Mouse (Mus musculus): Measurements from ENCODE around the gene Atp6v0d1. TPM values are rescaled to one million over a fixed set of nuclear protein-coding genes. Genes with fewer than 3 reads are reported as not detected.
A peak's percentile ranks its signal among the peaks of the same experiment; 100 is the strongest.

Atp6v0d1 gene
- polyA plus RNA-seq, 1 experiment, result not detected

GRCm38 (mm10) chr8:105506977-105507376 is 58.9 kb downstream of the Atp6v0d1 start:
- WGBS, result 91% methylated on average over 6 of the region's 6 CpGs
- TF ChIP-seq CTCF (IDR thresholded peaks at IDR 0.05; ENCODE audit: insufficient read depth, low read depth, low read length), result no peak
- TF ChIP-seq POLR2A (IDR thresholded peaks at IDR 0.05; ENCODE audit: insufficient read depth, low read depth, low read length), result no peak

DNA sequence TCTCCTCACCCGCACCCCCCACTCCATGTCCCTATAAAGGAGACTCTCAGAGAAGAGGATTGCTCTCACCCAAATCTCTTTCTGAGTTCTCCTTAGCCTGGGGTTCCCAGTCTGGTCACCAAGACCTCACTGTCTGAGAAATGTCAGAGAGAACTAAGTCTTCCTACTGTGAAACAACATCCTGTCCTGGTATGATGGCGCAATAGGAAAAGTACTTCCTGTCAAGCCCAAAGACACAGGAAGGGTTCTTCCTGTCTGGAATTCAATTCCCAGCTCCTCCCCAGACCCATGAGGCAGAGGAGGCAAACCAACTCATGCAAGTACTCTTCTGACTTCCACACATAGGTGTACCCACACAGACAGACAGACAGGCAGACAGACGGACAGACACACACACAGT is 61.2 kb downstream of the Atp6v0d1 start:
- TF ChIP-seq CTCF (IDR thresholded peaks at IDR 0.05; ENCODE audit: insufficient read depth, low read depth, low read length) (no peak), POLR2A (IDR thresholded peaks at IDR 0.05; ENCODE audit: insufficient read depth, low read depth, low read length) (no peak)
- H3K4me1 ChIP-seq (ENCODE audit: control insufficient read depth, insufficient read depth, low read length), result no peaks in the 10 kb centered on the region
- H3K27ac ChIP-seq (ENCODE audit: insufficient read depth, low read depth, low read length), result no peak overlapping the region
- 96% methylated on average over 3 of the region's 3 CpGs for WGBS
- H3K4me3 ChIP-seq (ENCODE audit: insufficient read depth, low read depth, low read length), result no peak overlapping the region

More at GRCm38 (mm10) chr8:105506977-105507376, 58.9 kb downstream of the Atp6v0d1 start:
- no peak overlapping the region for H3K27ac ChIP-seq (ENCODE audit: insufficient read depth, low read depth, low read length)
- no peak overlapping the region for H3K4me3 ChIP-seq (ENCODE audit: insufficient read depth, low read depth, low read length)
- H3K4me1 ChIP-seq (ENCODE audit: control insufficient read depth, insufficient read depth, low read length), result no peaks in the 10 kb centered on the region

DNA sequence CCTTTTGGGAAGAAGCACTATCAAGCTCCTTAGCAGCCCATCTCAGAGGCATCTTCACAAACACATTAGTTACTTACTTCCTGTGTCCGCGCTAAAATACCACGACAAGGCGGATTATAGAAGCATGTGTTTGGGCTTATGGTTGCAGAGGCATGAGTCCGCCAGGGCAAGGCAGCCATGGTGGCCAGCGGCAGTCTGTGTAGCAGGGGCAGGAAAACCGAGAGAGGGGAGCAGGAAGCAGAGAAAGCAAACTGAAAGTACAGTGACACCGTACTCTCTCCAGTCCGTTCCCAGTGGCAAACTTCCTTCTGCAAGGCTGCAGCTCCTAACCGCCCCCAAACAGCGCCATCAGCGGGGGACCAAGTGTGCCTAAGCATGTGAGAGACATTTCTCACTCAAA is 66.1 kb downstream of the Atp6v0d1 start:
- Histone ChIP-seq H3K4me1 (ENCODE audit: control insufficient read depth, insufficient read depth, low read length) (peaks cover under 1% of the 10 kb centered on the region), H3K4me3 (ENCODE audit: insufficient read depth, low read depth, low read length) (no peak overlapping the region), H3K27ac (ENCODE audit: insufficient read depth, low read depth, low read length) (no peak overlapping the region)
- no peak for TF ChIP-seq CTCF (IDR thresholded peaks at IDR 0.05; ENCODE audit: insufficient read depth, low read depth, low read length)
- no peak for TF ChIP-seq POLR2A (IDR thresholded peaks at IDR 0.05; ENCODE audit: insufficient read depth, low read depth, low read length)
- WGBS, result 76% methylated on average over 12 of the region's 12 CpGs

DNA sequence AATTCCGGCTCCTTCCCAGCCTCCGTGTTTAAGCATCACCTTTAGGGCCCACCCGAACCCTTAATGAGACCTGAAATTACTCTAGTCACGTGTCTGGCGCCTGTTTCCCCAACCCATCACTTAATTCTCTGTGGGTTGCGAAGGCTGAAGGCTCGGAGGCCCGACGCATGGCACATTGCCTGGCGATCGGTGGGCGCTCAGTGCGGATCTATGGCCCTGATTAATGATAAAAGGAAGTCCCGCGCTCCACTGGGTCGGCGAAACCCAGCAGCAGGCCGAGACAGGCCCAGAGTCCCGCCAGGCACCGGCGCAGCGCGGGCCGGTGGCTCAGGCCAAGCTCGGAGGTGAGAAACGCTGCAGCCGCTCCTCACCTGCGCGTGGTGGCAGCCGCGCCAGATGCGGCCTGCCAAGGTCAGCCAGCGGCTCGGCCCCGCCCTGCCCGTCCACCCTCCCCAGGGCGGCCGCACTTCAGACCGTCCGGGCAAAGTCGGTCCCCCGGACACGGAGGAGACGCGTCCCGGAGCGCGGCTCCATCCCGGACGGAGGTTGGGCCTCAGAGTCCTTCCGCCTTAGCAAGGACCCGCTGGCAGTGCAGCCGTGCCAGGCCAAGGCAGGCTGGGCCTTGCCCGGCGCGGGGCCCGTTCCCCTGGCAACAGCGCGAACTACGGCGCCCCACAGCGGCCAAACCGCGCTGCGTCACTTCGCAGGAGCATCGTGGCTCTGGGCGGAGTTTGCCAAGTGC is 69.2 kb downstream of the Atp6v0d1 start, which contains the start of gene Zdhhc1:
Gene Zdhhc1 (minus strand): TSS at position 464 of the 742 bp plus-strand sequence.
- H3K4me1 ChIP-seq (ENCODE audit: control insufficient read depth, insufficient read depth, low read length), result peaks cover 3% of the 10 kb centered on the region
- under 1% methylated on average over 68 of the region's 68 CpGs for WGBS
- TF ChIP-seq POLR2A (IDR thresholded peaks at IDR 0.05; ENCODE audit: insufficient read depth, low read depth, low read length) (0 out of 2 replicates have a peak, but pooled peaks have one; percentile 45), CTCF (IDR thresholded peaks at IDR 0.05; ENCODE audit: insufficient read depth, low read depth, low read length) (peak; percentile 44; the same call in 1 of the 2 replicates)
- H3K27ac ChIP-seq (ENCODE audit: insufficient read depth, low read depth, low read length), result peak within 1 kb of the TSS; percentile 83
- peak within 1 kb of the TSS; percentile 74 for H3K4me3 ChIP-seq (ENCODE audit: insufficient read depth, low read depth, low read length)

DNA sequence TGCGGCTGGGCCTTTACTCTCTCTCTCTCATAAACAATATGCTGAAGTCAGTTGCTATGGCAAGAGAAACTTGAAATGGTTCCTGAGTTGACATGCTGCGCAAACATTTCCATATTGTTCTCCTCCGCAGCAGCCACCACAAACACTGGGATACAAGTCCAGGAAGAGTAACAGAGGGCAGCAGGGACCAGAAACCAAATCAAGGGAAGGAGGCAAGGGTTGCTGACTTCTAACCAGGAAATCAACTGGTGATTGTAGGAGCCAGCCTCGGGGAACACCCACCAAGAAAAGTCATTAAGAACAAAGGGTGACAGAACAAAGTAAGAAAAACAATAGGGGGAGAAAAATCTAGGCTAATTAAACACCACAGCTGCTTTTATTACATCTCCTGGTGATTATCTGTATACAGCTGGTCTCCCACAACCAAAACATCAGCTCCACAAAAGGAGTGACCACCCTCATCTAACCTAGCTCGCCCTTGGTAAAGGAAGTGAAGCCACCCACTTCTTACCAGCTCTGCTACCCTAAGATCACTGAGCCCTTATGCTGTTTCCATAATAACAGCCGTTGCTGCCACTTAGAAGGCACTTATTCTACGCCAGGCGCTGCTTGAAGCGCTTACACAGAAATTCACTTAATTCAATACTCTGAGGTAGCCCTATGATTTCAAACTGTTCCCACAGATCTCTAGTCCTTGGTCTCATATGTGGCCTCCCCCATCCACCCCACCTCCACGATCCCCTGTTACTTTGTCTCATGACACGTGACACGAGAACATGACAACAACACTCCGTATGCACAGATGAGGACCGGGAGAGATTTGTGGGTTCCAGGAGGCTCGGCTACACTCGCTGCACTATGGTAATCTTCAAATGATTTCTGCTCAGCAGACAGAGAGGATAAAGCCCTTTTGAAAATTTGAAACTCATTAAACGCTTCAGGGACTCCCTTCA is 70.2 kb downstream of the Atp6v0d1 start:
- Histone ChIP-seq H3K4me1 (ENCODE audit: control insufficient read depth, insufficient read depth, low read length) (peaks cover 3% of the 10 kb centered on the region), H3K4me3 (ENCODE audit: insufficient read depth, low read depth, low read length) (peak overlapping the region; percentile 74), H3K27ac (ENCODE audit: insufficient read depth, low read depth, low read length) (peak overlapping the region; percentile 27)
- TF ChIP-seq CTCF (IDR thresholded peaks at IDR 0.05; ENCODE audit: insufficient read depth, low read depth, low read length), result no peak
- no peak for TF ChIP-seq POLR2A (IDR thresholded peaks at IDR 0.05; ENCODE audit: insufficient read depth, low read depth, low read length)
- WGBS, result 20% methylated on average over 17 of the region's 17 CpGs

DNA sequence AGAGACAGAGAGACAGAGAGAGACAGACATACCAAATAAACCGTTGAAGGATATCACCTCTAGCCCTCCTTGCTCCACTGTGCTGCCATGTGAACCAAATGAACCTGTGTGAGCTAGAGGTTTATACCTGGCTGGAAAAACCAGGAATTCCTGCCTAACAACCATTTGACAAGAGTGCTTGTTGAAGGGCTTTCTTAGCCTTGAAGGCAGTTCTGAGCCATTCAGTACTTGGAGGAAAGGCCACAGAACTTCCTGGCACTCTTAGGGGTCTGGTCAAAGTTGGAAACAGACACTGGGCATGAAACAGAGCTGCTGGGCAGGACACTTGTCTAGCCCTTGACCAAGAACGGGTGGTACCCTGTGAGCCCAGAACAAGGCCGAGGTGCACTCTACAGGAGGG is 71.3 kb downstream of the Atp6v0d1 start:
- Histone ChIP-seq H3K27ac (ENCODE audit: insufficient read depth, low read depth, low read length) (no peak overlapping the region; the same call in 1 of the 2 replicates), H3K4me3 (ENCODE audit: insufficient read depth, low read depth, low read length) (no peak overlapping the region), H3K4me1 (ENCODE audit: control insufficient read depth, insufficient read depth, low read length) (peaks cover 3% of the 10 kb centered on the region)
- 73% methylated on average over 3 of the region's 3 CpGs for WGBS
- TF ChIP-seq POLR2A (IDR thresholded peaks at IDR 0.05; ENCODE audit: insufficient read depth, low read depth, low read length) (no peak), CTCF (IDR thresholded peaks at IDR 0.05; ENCODE audit: insufficient read depth, low read depth, low read length) (no peak)

GRCm38 (mm10) chr8:105493495-105493894 is 72.4 kb downstream of the Atp6v0d1 start:
- Histone ChIP-seq H3K4me3 (ENCODE audit: insufficient read depth, low read depth, low read length) (no peak overlapping the region), H3K4me1 (ENCODE audit: control insufficient read depth, insufficient read depth, low read length) (peaks cover 3% of the 10 kb centered on the region), H3K27ac (ENCODE audit: insufficient read depth, low read depth, low read length) (no peak overlapping the region)
- WGBS, result 73% methylated on average over 3 of the region's 3 CpGs
- TF ChIP-seq POLR2A (IDR thresholded peaks at IDR 0.05; ENCODE audit: insufficient read depth, low read depth, low read length) (no peak), CTCF (IDR thresholded peaks at IDR 0.05; ENCODE audit: insufficient read depth, low read depth, low read length) (no peak)

DNA sequence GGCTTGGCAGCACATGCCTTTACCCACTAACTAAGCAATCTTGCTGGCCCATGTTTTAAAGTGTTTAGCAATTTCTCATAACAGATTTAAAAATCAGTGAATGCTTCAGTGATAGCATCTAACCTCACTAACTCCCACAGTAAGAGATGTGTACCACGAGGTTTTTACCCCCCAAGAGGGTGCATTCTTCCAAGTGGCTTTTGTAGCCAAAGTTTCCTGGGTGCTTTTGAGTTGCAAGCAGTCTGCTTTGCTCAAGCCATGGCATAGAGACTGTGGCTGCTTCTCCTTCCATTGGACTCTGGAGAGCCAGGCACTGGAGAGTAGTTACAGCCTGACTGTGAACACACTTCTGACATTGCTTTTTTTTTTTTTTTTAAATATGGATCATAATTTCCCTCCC is 76.6 kb downstream of the Atp6v0d1 start:
- no peak overlapping the region for H3K4me3 ChIP-seq (ENCODE audit: insufficient read depth, low read depth, low read length)
- no peak overlapping the region for H3K27ac ChIP-seq (ENCODE audit: insufficient read depth, low read depth, low read length)
- WGBS, result 56% methylated on average over 1 of the region's 1 CpGs
- H3K4me1 ChIP-seq (ENCODE audit: control insufficient read depth, insufficient read depth, low read length), result no peaks in the 10 kb centered on the region; the same call in 1 of the 2 replicates
- TF ChIP-seq POLR2A (IDR thresholded peaks at IDR 0.05; ENCODE audit: insufficient read depth, low read depth, low read length) (no peak), CTCF (IDR thresholded peaks at IDR 0.05; ENCODE audit: insufficient read depth, low read depth, low read length) (no peak)

Measured in olfactory bulb, adult 2 months (tissue).